Mouse (Mus musculus) myocyte (in vitro differentiated cells): Measurements from ENCODE around the gene Cerkl.

Experiments
- E2F4 ChIP-seq: IDR thresholded peaks from one replicate; pipeline ENCODE4 v1.6.1; 2011; ENCODE audit warnings: mild to moderate bottlenecking, control low read depth, moderate library complexity; ENCODE audit not compliant: insufficient read depth
- MYOD1 ChIP-seq, 3 experiments: IDR thresholded peaks; one replicate each; pipeline ENCODE4 v1.6.1; 2011; ENCODE audit warnings: control low read depth in 2 of 3, low read depth in 2 of 3, mild to moderate bottlenecking in 2 of 3, moderate library complexity in 1 of 3; ENCODE audit not compliant: insufficient read length in 2 of 3, control insufficient read depth in 1 of 3
- MYOG ChIP-seq, 3 experiments: IDR thresholded peaks; one replicate each; pipeline ENCODE4 v1.6.1; 2011; ENCODE audit warnings: control low read depth in 2 of 3, low read depth in 2 of 3, mild to moderate bottlenecking in 2 of 3; ENCODE audit not compliant: insufficient read length in 2 of 3, control insufficient read depth in 1 of 3, insufficient read depth in 1 of 3
- POLR2A ChIP-seq: IDR thresholded peaks from one replicate; pipeline ENCODE4 v1.6.1; 2011; ENCODE audit warnings: low read depth, mild to moderate bottlenecking, control low read depth, moderate library complexity; ENCODE audit not compliant: insufficient read length
- POLR2AphosphoS2 ChIP-seq: IDR thresholded peaks from one replicate; pipeline ENCODE4 v1.6.1; 2011; ENCODE audit warnings: low read depth, control low read depth; ENCODE audit not compliant: insufficient read length
- TCF12 ChIP-seq: IDR thresholded peaks from one replicate; pipeline ENCODE4 v1.6.1; 2011; ENCODE audit warnings: mild to moderate bottlenecking, control low read depth; ENCODE audit not compliant: poor library complexity, insufficient read depth, severe bottlenecking
- TCF3 ChIP-seq: IDR thresholded peaks from one replicate; pipeline ENCODE4 v1.6.1; 2011; ENCODE audit warnings: low read depth, control low read depth; ENCODE audit not compliant: insufficient read length

DNA sequence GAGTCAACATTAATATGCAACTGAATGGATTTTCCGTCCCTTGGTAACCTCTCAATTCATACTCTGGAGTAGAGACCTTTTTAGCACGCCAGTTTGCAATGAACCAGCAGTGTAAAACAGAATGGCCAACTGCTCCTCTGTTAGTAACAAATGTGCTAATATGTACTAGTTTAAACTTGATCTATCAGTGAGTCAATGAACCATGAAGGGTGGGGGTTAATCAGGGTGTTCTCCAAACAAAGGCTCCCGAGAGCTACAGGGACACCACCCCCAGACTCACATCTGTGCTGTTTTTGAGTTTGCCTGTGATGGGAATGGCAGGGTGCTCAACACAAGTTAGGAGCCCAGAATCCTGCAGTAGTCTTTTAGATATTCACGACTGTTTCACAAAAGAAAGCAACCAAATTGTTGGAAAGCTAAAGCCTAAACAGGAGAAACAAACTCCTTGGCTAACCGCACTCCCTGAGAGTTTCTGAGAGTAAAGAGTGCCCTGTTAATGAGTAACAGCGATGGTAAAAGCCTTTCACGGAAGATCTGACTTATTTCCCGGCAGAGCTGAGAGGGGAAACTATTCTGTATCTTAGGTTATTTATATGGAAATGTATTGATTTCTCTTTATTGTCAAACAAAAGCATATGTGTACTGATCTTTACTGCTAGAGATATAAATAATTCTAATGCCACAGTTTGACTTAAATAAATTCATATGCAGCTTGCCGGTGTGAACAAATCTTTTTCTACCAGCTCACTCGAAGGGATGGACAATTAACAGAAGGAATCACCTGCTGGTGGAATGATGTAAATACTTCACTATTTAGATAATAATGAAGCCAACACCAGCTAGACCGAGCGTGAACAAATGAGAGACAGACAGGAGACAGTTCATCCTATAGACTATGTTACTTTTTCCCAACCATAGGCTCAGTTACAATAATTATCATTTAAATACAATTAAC, 77.2 kb downstream of the Cerkl start:
- TF ChIP-seq POLR2A (no peak), POLR2AphosphoS2 (no peak), TCF12 (no peak), E2F4 (no peak), MYOD1 (IDR thresholded peaks at IDR 0.05; ENCODE audit: control insufficient read depth in 1 of 3, insufficient read length in 2 of 3, low read depth in 2 of 3) (no peak), TCF3 (no peak), MYOG (IDR thresholded peaks at IDR 0.05; ENCODE audit: control insufficient read depth in 1 of 3, insufficient read depth in 1 of 3, insufficient read length in 2 of 3, low read depth in 2 of 3) (no peak)
